Mouse (Mus musculus) hindbrain, embryonic 14.5 days (tissue): ENCODE data around the gene Tsks. TPM values are rescaled to one million over a fixed set of nuclear protein-coding genes. Genes with fewer than 3 reads are reported as not detected.

Experiments used
- ATAC-seq: fragments of 200-750 bp; cut with Nextera tagmentation; 2 replicates; pipeline ENCODE4 v1.8.0; 2017; ENCODE audit warnings: moderate number of reproducible peaks, mild to moderate bottlenecking, moderate TSS enrichment, moderate library complexity; ENCODE audit not compliant: low FRiP score
- DNase-seq: peaks from one replicate; pipeline ENCODE4 v3.0.0-alpha.2; 2015; ENCODE audit warnings: low spot score
- H3K27ac ChIP-seq: fragments of 300-500 bp; sonication (generic); 2 replicates; pipeline ENCODE4 v1.5.1; 2014; ENCODE audit warnings: mild to moderate bottlenecking, moderate library complexity
- H3K27me3 ChIP-seq: fragments of 300-500 bp; sonication (generic); 2 replicates; pipeline ENCODE4 v1.6.1; 2014; ENCODE audit warnings: mild to moderate bottlenecking, low read length, mixed read lengths; ENCODE audit not compliant: control insufficient read depth, insufficient read depth
- H3K36me3 ChIP-seq: fragments of 300-500 bp; sonication (generic); replicated peaks from 2 replicates; pipeline ENCODE4 v1.6.1; 2014; ENCODE audit not compliant: control insufficient read depth, insufficient read depth
- H3K4me1 ChIP-seq: fragments of 300-500 bp; sonication (generic); replicated peaks from 2 replicates; pipeline ENCODE4 v1.6.1; 2014; ENCODE audit warnings: antibody characterized with exemption, low read length, mixed read lengths; ENCODE audit not compliant: control insufficient read depth, insufficient read depth
- H3K4me2 ChIP-seq: fragments of 300-500 bp; sonication (generic); replicated peaks from 2 replicates; pipeline ENCODE4 v1.6.1; 2014; ENCODE audit warnings: mild to moderate bottlenecking, moderate library complexity
- H3K4me3 ChIP-seq: fragments of 300-500 bp; sonication (generic); replicated peaks from 2 replicates; pipeline ENCODE4 v1.5.1; 2014; ENCODE audit warnings: mild to moderate bottlenecking, low read length
- H3K9ac ChIP-seq: fragments of 300-500 bp; sonication (generic); 2 replicates; pipeline ENCODE4 v1.6.1; 2014
- H3K9me3 ChIP-seq: fragments of 300-500 bp; sonication (generic); 2 replicates; pipeline ENCODE4 v1.6.1; 2016; ENCODE audit warnings: low read length; ENCODE audit not compliant: control insufficient read depth
- WGBS: fragments of 180-500 bp; shearing (Covaris S2); extraction: QIAGEN DNeasy Blood & Tissue Kit; methylation state at CpG from one replicate; pipeline ENCODE4 v1.1.7; 2014; 5-methylcytosine and 5-hydroxymethylcytosine counted together
- polyA plus RNA-seq: library from polyadenylated mRNA; unstranded; fragments of >200 nt; fragmentation: Nextera tagmentation; extraction: Ambion mirVana; gene quantifications from 2 replicates; pipeline ENCODE4 v1.2.1, GENCODE M21; 2014

Gene Tsks
- polyA plus RNA-seq, 1 experiment from 2014 or later: 0.33 TPM

DNA sequence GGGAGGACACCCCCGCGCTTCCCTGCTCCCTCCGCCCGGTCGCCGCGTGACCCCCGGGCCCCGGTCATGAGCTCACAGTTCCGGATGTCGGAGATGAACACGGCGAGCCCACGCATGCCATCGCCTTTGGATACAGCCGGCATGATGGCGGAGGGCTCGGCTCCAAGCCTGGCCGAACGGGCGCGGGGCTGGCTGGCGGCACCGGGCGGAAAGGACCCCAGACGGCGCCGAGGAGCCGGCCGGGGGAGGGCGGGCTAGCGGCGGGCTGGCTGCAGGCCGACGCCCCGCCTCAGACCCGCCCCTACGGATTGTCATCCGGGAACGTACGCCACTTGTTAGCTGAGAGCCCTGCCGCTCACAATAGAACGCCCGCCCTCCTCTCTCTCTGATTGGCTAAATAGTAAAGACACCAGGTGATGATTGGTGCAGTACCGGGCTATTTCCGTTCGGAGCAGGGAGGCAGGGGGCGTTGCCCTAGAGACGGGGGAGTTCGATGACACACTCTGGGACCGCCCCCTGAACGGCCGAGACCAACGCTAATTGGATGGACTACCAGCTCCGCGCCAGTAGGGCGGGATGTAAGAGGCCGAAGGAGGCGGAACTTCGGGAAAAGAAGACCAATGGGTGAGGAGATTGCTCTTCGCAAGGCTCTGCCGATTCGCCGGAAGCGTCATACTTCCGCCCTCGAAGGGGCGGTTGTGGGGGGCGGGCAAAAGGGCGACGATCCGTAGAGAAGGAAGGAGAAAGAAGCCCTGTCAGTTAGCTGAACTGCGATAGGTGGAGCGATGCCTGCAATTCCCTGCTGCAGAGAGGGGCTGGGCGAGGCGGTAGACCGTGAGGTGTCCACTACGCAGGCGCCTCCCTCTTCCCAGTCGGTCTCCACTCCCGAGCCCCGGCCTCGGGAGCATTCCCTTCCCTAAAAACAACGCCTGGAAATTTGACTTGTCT lies 13.5 kb upstream of the Tsks start, which contains the start of gene Ap2a1:
Ap2a1 (minus strand) TSS at position 293 of the 948 bp plus-strand sequence.
- peak; percentile 99 for ATAC-seq
- Histone ChIP-seq H3K4me1 (peaks cover 16% of the 10 kb centered on the region), H3K27ac (peak within 1 kb of the TSS; percentile 89), H3K9ac (peak within 1 kb of the TSS; percentile 94), H3K36me3 (peaks cover 17% of the 10 kb centered on the region), H3K27me3 (no peaks in the 10 kb centered on the region), H3K9me3 (no peaks in the 10 kb centered on the region), H3K4me3 (peak within 1 kb of the TSS; percentile 84), H3K4me2 (peak within 1 kb of the TSS; percentile 76)
- peak; percentile 98 for DNase-seq
- WGBS: under 1% methylated on average over 83 of the region's 84 CpGs

DNA sequence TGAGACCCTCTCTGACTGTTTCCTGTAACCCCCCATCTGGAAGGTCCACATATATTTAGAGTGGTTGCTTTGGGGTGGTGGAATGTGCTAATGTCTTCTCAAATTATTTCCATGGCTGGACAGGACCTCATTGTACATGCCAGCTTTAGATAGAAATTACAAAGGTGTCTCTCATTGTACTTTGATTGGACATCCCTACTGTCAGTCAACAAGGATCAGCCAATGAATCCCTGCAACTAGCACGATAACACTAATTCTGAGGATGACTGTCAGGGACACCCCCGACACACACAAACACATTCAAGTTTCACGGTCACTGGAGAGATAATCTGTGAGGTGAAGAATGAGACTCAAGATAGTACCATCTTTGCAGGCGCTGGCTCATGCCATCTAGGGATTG lies 4.3 kb upstream of the Tsks start:
- no peaks in the 10 kb centered on the region for H3K27me3 ChIP-seq
- no peak for DNase-seq
- no peak overlapping the region for H3K27ac ChIP-seq
- H3K36me3 ChIP-seq: no peaks in the 10 kb centered on the region
- H3K4me2 ChIP-seq: no peak overlapping the region
- 88% methylated on average over 4 of the region's 4 CpGs for WGBS
- no peak overlapping the region for H3K4me3 ChIP-seq
- no peak for ATAC-seq
- no peaks in the 10 kb centered on the region for H3K9me3 ChIP-seq
- H3K9ac ChIP-seq: no peak overlapping the region
- no peaks in the 10 kb centered on the region for H3K4me1 ChIP-seq

DNA sequence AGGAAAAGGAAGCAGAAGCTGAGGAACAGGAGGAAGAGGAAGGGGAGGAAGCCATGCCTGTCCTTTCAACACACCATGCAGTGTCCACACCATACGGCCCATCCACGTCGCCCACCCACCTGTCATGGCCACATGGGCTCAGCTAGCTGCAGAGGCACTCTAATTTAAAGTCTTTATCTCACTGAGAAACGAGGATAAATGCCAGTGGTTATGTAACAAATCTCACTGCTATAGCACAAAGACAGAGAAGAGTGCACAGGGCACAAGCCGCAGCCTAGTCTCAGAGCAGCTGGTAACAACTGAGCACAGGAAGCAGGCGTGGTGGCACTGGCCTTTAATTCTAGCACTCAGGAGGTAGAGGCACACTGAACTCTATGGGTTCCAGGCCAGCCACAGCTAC lies 6.9 kb downstream of the Tsks start:
- ATAC-seq (no peak), DNase-seq (no peak)
- no peak overlapping the region for H3K27ac ChIP-seq
- WGBS: 82% methylated on average over 6 of the region's 6 CpGs
- H3K27me3 ChIP-seq: peaks cover 29% of the 10 kb centered on the region
- no peak overlapping the region for H3K4me3 ChIP-seq
- peaks cover 8% of the 10 kb centered on the region; the same call in 1 of the 2 replicates for H3K4me1 ChIP-seq
- H3K9me3 ChIP-seq: no peaks in the 10 kb centered on the region
- no peaks in the 10 kb centered on the region for H3K36me3 ChIP-seq
- no peak overlapping the region for H3K9ac ChIP-seq
- H3K4me2 ChIP-seq: no peak overlapping the region

DNA sequence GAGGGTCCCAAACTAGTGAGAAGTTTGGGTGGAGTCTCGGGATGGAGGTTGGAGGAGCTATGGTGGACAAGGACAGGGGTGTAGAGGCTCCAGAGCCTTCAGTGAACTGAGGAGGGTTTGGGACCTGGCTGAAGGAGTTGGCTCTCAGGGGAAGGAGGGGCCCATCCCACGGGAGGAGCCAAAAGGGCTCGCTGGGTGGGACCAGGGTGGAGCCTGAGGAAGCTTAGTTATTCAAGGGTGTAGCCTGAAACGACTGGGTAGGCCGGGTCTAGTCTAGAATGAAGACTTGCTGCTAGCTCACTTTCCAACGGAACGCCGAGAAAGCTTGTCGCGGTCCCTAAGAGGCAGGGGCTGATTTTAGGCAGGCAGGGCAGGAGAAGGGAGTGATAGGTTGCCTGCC lies 9.0 kb downstream of the Tsks start:
- WGBS: 1% methylated on average over 10 of the region's 10 CpGs
- Histone ChIP-seq H3K27me3 (peaks cover 29% of the 10 kb centered on the region), H3K9ac (peak overlapping the region; percentile 59; the same call in 1 of the 2 replicates), H3K4me1 (peaks cover 8% of the 10 kb centered on the region; the same call in 1 of the 2 replicates), H3K4me3 (peak overlapping the region; percentile 37), H3K27ac (no peak overlapping the region), H3K9me3 (no peaks in the 10 kb centered on the region), H3K36me3 (no peaks in the 10 kb centered on the region), H3K4me2 (peak overlapping the region; percentile 71)
- DNase-seq (peak; percentile 37), ATAC-seq (no peak; the same call in 1 of the 2 replicates)

DNA sequence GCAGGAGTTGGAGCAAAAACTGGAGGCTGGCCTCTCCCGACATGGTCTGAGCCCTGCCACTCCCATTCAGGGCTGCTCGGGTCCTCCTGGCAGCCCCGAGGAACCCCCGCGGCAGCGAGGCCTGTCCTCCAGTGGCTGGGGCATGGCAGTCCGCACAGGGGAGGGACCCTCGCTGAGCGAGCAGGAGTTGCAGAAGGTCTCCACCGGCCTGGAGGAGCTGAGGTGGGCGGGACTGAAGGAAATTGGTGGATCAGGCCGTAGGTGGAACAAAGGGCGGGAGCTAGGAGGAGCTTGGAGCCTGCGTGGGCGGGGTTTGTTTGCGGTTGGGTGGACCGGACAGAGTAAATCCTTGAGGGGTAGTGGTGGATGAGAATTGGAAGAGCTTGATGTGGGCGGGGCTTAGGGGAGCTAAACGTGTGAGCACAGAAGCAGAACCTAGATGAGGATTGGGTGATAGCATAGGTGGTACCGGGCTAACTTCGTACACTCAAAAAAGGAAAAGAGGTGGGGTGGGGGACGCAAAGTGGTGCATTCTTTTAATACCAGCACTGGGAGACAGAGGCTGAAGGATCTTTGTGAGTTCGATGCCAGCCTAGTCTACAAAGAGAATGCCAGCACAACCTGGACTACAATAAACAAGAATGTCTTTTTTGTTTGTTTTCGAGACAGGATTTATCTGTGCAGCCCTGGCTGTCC lies 9.8 kb downstream of the Tsks start:
- ATAC-seq (peak; percentile 88), DNase-seq (peak; percentile 81)
- H3K9ac ChIP-seq: peak overlapping the region; percentile 59
- peaks cover 29% of the 10 kb centered on the region for H3K27me3 ChIP-seq
- H3K36me3 ChIP-seq: no peaks in the 10 kb centered on the region
- H3K27ac ChIP-seq: no peak overlapping the region
- peaks cover 8% of the 10 kb centered on the region; the same call in 1 of the 2 replicates for H3K4me1 ChIP-seq
- peak overlapping the region; percentile 71 for H3K4me2 ChIP-seq
- H3K4me3 ChIP-seq: peak overlapping the region; percentile 37
- no peaks in the 10 kb centered on the region for H3K9me3 ChIP-seq
- WGBS: 6% methylated on average over 24 of the region's 24 CpGs

DNA sequence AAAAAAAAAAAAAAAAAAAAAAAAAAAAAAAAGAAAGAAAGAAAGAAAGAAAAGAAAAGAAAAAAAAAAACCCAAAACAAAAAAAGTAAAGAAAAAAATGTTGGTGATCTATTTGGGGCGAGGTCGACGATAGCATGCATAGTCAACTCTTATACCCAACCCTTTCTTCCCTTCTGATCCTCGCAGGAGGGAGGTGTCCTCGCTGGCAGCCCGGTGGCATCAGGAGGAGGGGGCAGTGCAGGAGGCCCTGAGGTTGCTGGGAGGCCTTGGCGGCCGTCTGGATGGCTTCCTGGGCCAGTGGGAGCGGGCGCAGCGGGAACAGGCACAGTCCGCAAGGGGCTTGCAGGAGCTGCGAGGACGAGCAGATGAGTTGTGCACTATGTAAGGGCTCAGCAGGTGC lies 10.6 kb downstream of the Tsks start:
- 56% methylated on average over 14 of the region's 14 CpGs for WGBS
- H3K4me1 ChIP-seq: peaks cover 8% of the 10 kb centered on the region; the same call in 1 of the 2 replicates

DNA sequence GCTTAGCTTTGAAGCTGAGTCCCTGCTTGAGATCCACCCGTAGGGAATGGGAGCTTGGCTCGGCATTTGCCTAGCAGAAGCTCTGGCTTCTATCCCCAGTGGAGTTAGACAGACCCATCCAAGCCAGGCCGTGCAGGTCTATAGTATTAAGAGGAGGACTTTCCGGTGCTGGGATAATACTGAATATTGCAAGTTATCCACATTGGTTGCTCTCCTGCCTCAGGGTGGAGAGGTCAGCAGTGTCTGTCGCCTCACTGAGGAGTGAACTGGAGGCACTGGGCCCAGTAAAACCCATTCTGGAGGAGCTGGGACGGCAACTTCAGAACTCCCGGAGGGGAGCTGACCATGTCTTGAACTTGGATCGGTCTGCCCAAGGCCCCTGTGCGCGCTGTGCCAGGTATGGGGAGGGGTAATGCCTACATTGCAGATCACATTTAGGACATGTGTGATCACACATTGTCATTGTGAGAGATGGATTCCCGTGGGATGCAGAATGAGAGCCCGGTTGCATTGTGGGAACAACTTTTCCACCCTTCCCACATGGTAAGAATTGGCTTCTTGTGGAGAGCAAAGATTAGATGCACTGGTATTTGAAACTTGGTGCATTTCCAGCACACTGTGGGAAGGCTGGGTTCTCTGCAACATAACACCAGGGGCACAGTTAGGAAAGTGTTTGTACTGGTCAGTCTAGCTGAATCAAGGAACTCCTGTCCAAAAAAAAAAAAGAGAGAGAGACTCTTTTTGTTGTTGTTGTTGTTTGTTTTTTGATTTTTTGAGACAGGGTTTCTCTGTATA lies 11.3 kb downstream of the Tsks start:
- no peak overlapping the region for H3K27ac ChIP-seq
- WGBS: 82% methylated on average over 12 of the region's 12 CpGs

More for the DNA sequence above, 10.6 kb downstream of the Tsks start:
- no peak overlapping the region for H3K4me2 ChIP-seq
- no peaks in the 10 kb centered on the region for H3K9me3 ChIP-seq
- DNase-seq (no peak), ATAC-seq (no peak)
- H3K4me3 ChIP-seq: no peak overlapping the region
- H3K27me3 ChIP-seq: peaks cover 29% of the 10 kb centered on the region
- H3K27ac ChIP-seq: no peak overlapping the region
- H3K9ac ChIP-seq: no peak overlapping the region
- peaks cover 3% of the 10 kb centered on the region; the same call in 1 of the 2 replicates for H3K36me3 ChIP-seq

DNA sequence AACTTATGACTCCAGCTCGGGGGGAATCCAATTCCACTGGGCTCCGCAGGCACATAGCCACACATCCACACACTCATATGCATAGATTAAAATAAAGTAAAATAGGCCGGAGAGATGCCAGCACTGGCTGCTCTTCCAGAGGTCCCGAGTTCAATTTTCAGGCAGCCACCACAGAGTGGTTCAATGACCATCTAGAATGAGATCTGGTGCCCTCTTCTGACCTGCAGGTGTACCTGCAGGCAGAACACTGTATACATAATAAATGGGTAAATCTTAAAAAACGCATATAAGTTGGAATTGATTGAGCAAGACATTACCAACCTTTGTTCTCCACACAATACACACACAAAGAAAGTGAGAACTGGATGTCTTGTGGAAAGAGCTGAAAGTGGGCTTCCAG lies 12.6 kb downstream of the Tsks start:
- Histone ChIP-seq H3K27ac (no peak overlapping the region), H3K9ac (no peak overlapping the region), H3K4me1 (peaks cover 8% of the 10 kb centered on the region; the same call in 1 of the 2 replicates), H3K27me3 (peaks cover 20% of the 10 kb centered on the region), H3K4me2 (no peak overlapping the region), H3K9me3 (no peaks in the 10 kb centered on the region), H3K4me3 (no peak overlapping the region), H3K36me3 (peaks cover 18% of the 10 kb centered on the region)
- WGBS: 55% methylated on average over 5 of the region's 5 CpGs
- DNase-seq (no peak), ATAC-seq (no peak)

More for the DNA sequence above, 11.3 kb downstream of the Tsks start:
- Histone ChIP-seq H3K4me2 (no peak overlapping the region), H3K4me3 (no peak overlapping the region), H3K36me3 (peaks cover 10% of the 10 kb centered on the region), H3K9ac (no peak overlapping the region), H3K4me1 (peaks cover 8% of the 10 kb centered on the region; the same call in 1 of the 2 replicates), H3K27me3 (peaks cover 29% of the 10 kb centered on the region), H3K9me3 (no peaks in the 10 kb centered on the region)
- ATAC-seq: no peak
- DNase-seq: no peak
